Mouse (Mus musculus): ENCODE data around the gene Myo6. TPM values are rescaled to one million over a fixed set of nuclear protein-coding genes. Genes with fewer than 3 reads are reported as not detected.
A peak's percentile ranks its signal among the peaks of the same experiment; 100 is the strongest.

Gene Myo6
- total and polyA plus RNA-seq, 3 experiments = 1.2 to 1.6 TPM; not detected in 1

DNA sequence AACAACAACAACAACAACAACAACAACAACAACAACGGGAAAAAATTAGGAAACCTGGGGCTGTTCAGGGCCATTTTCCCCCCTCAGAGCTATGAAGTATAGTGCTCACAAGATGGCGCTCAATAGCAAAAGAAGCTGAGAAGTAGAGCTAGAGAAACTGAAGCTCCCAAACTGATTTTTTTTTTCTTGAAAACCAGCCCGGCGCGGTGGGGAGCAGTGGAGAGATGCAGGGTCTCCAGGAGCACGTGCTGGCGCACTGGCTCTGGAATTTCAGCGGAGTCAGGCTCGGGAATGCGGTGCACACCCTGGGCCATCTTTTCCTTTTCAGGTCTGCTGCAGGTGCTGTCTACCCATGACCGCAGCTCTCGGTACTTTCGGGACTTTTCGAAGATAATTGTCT, 167.3 kb downstream of the Myo6 start:
- Histone ChIP-seq H3K4me1 (ENCODE audit: control insufficient read depth in 1 of 2, insufficient read depth in 2 of 2, low read length in 2 of 2) (no peaks in the 10 kb centered on the region), H3K9ac (ENCODE audit: control insufficient read depth, low read depth, low read length, poor library complexity, severe bottlenecking) (peak overlapping the region; percentile 60), H3K27ac (ENCODE audit: control insufficient read depth, low read depth, low read length) (no peak overlapping the region), H3K9me3 (replicated peaks; ENCODE audit: insufficient read depth, low read length) (no peaks in the 10 kb centered on the region), H3K27me3 (ENCODE audit: control insufficient read depth in 1 of 2, insufficient read depth in 2 of 2, low read length in 2 of 2) (no peaks in the 10 kb centered on the region), H3K79me2 (ENCODE audit: control insufficient read depth, insufficient read depth, low read length, poor library complexity) (no peaks in the 10 kb centered on the region), H3K36me3 (ENCODE audit: control insufficient read depth in 1 of 2, insufficient read depth in 2 of 2, low read length in 2 of 2) (peaks cover 0 to 4% of the 10 kb centered on the region in 2 experiments; a peak in 1 of 4 replicates), H3K4me3 (ENCODE audit: control insufficient read depth in 1 of 2, insufficient read depth in 1 of 2, low read depth in 2 of 2, low read length in 2 of 2) (peak overlapping the region; percentile 22 to 37; a peak in 3 of 4 replicates)
- DNase-seq (ENCODE audit: low read depth, low spot score) = peak; percentile 59
- TF ChIP-seq RAD21 (IDR thresholded peaks at IDR 0.05; ENCODE audit: low read depth, low read length) (peak; percentile 69), CTCF (IDR thresholded peaks at IDR 0.05 in 2 of 3, conservative IDR thresholded peaks at IDR 0.05 in 1 of 3; ENCODE audit: control insufficient read depth in 1 of 3, insufficient read depth in 1 of 3, low read depth in 2 of 3, low read length in 3 of 3, poor library complexity in 1 of 3, severe bottlenecking in 1 of 3) (peak in 2 of 3 experiments; percentile 40 to 61; a peak in 3 of 6 replicates), UBTF (IDR thresholded peaks at IDR 0.05; ENCODE audit: borderline replicate concordance, insufficient read depth, low read depth, low read length) (no peak), ZNF384 (IDR thresholded peaks at IDR 0.05; ENCODE audit: low read depth, low read length) (peak; percentile 92), ZKSCAN1 (IDR thresholded peaks at IDR 0.05; ENCODE audit: low read depth, low read length) (no peak), ZC3H11A (IDR thresholded peaks at IDR 0.05; ENCODE audit: low read depth, low read length) (peak; percentile 43), JUND (IDR thresholded peaks at IDR 0.05; ENCODE audit: low read depth, low read length) (no peak), SMC3 (IDR thresholded peaks at IDR 0.05; ENCODE audit: low read depth, low read length) (peak; percentile 61), MEF2A (IDR thresholded peaks at IDR 0.05; ENCODE audit: extremely low read depth, insufficient replicate concordance, low read depth, low read length, poor library complexity, severe bottlenecking) (no peak), RCOR1 (IDR thresholded peaks at IDR 0.05; ENCODE audit: low read depth, low read length) (no peak)

DNA sequence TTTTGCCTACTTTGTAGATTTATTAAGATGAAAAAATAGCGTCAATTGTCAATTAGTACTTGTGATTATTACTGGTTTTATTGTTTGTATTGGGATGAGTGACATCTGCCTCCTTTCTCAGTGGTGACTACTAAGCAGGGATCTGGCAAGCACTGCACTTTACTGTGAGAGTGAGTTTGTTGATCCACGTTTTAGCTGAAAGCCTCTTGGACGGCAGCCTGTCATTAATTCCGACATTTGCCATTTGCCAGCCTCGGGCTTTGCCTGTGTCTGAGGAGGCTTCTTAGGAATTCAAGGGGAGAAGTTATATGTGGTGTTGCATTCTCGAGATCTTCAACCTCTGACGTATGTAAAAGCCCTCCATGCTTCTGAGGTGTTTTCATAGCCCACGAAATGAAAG, 168.6 kb downstream of the Myo6 start:
- H3K4me1 ChIP-seq (ENCODE audit: control insufficient read depth in 1 of 2, insufficient read depth in 2 of 2, low read length in 2 of 2) = no peaks in the 10 kb centered on the region
- H3K4me3 ChIP-seq (ENCODE audit: control insufficient read depth in 1 of 2, insufficient read depth in 1 of 2, low read depth in 2 of 2, low read length in 2 of 2) = no peak overlapping the region
- no peaks in the 10 kb centered on the region for H3K79me2 ChIP-seq (ENCODE audit: control insufficient read depth, insufficient read depth, low read length, poor library complexity)
- no peak overlapping the region for H3K27ac ChIP-seq (ENCODE audit: control insufficient read depth, low read depth, low read length)
- H3K9me3 ChIP-seq (replicated peaks; ENCODE audit: insufficient read depth, low read length) = no peaks in the 10 kb centered on the region
- DNase-seq (ENCODE audit: low read depth, low spot score) = no peak
- H3K27me3 ChIP-seq (ENCODE audit: control insufficient read depth in 1 of 2, insufficient read depth in 2 of 2, low read length in 2 of 2) = no peaks in the 10 kb centered on the region
- peaks cover 0 to 4% of the 10 kb centered on the region in 2 experiments; a peak in 1 of 4 replicates for H3K36me3 ChIP-seq (ENCODE audit: control insufficient read depth in 1 of 2, insufficient read depth in 2 of 2, low read length in 2 of 2)
- TF ChIP-seq UBTF (IDR thresholded peaks at IDR 0.05; ENCODE audit: borderline replicate concordance, insufficient read depth, low read depth, low read length) = no peak
- TF ChIP-seq GABPA (IDR thresholded peaks at IDR 0.05; ENCODE audit: low read depth, low read length) = no peak
- no peak for TF ChIP-seq EP300 (IDR thresholded peaks at IDR 0.05; ENCODE audit: low read depth in 1 of 2, low read length in 2 of 2)
- no peak for TF ChIP-seq ZMIZ1 (IDR thresholded peaks at IDR 0.05; ENCODE audit: low read depth, low read length)
- no peak overlapping the region for H3K9ac ChIP-seq (ENCODE audit: control insufficient read depth, low read depth, low read length, poor library complexity, severe bottlenecking)

Data from MEL (cell line).